In genomic region chr12:5572831-5573230, GRCm38 (mm10) we compare ENCODE assay signal across 13 mouse cellular contexts.
DNase-seq lines count a peak whose midpoint lies in the region; ATAC-seq and TF ChIP-seq lines count a peak whose summit lies in the region.
"Had no signal": no experiment of that assay in that cellular context is flagged by ENCODE, and none has a peak within 500 bp of the region (broad histone marks: within the 10 kb centered on the region; RNA-seq: fewer than 3 reads in every experiment).

No protein-coding gene starts in this region.

- TF ChIP-seq POLR2A in thymus, adult 2 months (IDR thresholded peaks at IDR 0.05; ENCODE audit: control insufficient read depth, extremely low read depth, insufficient read depth, low read length, poor library complexity): no peak

- H3K4me3 ChIP-seq in embryonic facial prominence, embryonic 14.5 days (ENCODE audit: low read depth, low read length): no peak overlapping the region
- no peak overlapping the region for H3K4me3 ChIP-seq in embryonic facial prominence, embryonic 10.5 days
- no peak overlapping the region for H3K4me3 ChIP-seq in thymus, adult 2 months (ENCODE audit: control insufficient read depth, insufficient read depth, low read length)
- H3K4me3 ChIP-seq: heart, embryonic 13.5 days; midbrain, embryonic 12.5 days had no signal

- H3K9ac ChIP-seq in embryonic facial prominence, embryonic 14.5 days (ENCODE audit: low read depth, low read length): no peak overlapping the region
- H3K9ac ChIP-seq: heart, embryonic 13.5 days; liver, embryonic 14.5 days; midbrain, embryonic 12.5 days had no signal

- no peak overlapping the region for H3K27ac ChIP-seq in embryonic facial prominence, embryonic 14.5 days (replicated peaks; ENCODE audit: low read depth, low read length)
- H3K27ac ChIP-seq in embryonic facial prominence, embryonic 10.5 days (replicated peaks): no peak overlapping the region
- H3K27ac ChIP-seq in thymus, adult 2 months (ENCODE audit: control insufficient read depth, insufficient read depth, low read length): no peak overlapping the region
- H3K27ac ChIP-seq: heart, embryonic 13.5 days; liver, embryonic 14.5 days; midbrain, embryonic 12.5 days had no signal

- ATAC-seq in embryonic facial prominence, embryonic 14.5 days (ENCODE audit: low read depth): 0 out of 2 replicates have a peak, but pooled peaks have one; percentile 30
- ATAC-seq: inflammation-experienced regulatory T-cells, adult 6 months had no signal

- intact Hi-C loops in left cerebral cortex, postnatal 36 days (cut with DNase I): no loop called here

- DNase-seq in embryonic facial prominence, embryonic 14.5 days (ENCODE audit: low spot score): peak; percentile 12
- no peak for DNase-seq in embryonic facial prominence, embryonic 10.5 days (ENCODE audit: low spot score)
- DNase-seq in ZHBTc4 (ENCODE audit: low read depth, low spot score): peak; percentile 20
- DNase-seq in layer of hippocampus, adult 18-20 months (ENCODE audit: low spot score in 2 of 2): peak; percentile 30 to 51
- DNase-seq in left cerebral cortex, postnatal 36 days (ENCODE audit: low spot score in 2 of 2): peak; percentile 25 to 26
- DNase-seq in thymus, adult 2 months: no peak
- no peak for DNase-seq in thymus, postnatal 4 days
- no peak for DNase-seq in cerebellum, adult 8-10 months
- DNase-seq: cerebellum, adult 9-10 months had no signal

- TF ChIP-seq CTCF in thymus, adult 2 months (IDR thresholded peaks at IDR 0.05; ENCODE audit: borderline replicate concordance, control insufficient read depth, extremely low read depth, insufficient read depth, low read length, poor library complexity): no peak

- no peaks in the 10 kb centered on the region for H3K9me3 ChIP-seq in embryonic facial prominence, embryonic 14.5 days (ENCODE audit: control insufficient read depth, low read length)
- no peaks in the 10 kb centered on the region for H3K9me3 ChIP-seq in embryonic facial prominence, embryonic 10.5 days
- H3K9me3 ChIP-seq: heart, embryonic 13.5 days; midbrain, embryonic 12.5 days had no signal

- no peaks in the 10 kb centered on the region for H3K27me3 ChIP-seq in embryonic facial prominence, embryonic 14.5 days (replicated peaks; ENCODE audit: control insufficient read depth, insufficient read depth, low read length)
- no peaks in the 10 kb centered on the region for H3K27me3 ChIP-seq in embryonic facial prominence, embryonic 10.5 days (replicated peaks; ENCODE audit: low read depth, poor library complexity, severe bottlenecking)
- no peaks in the 10 kb centered on the region for H3K27me3 ChIP-seq in thymus, adult 2 months (ENCODE audit: control insufficient read depth, insufficient read depth, low read length)
- H3K27me3 ChIP-seq: heart, embryonic 13.5 days; midbrain, embryonic 12.5 days had no signal

- WGBS in embryonic facial prominence, embryonic 14.5 days: 68% methylated on average over 6 of the region's 6 CpGs
- 78% methylated on average over 6 of the region's 6 CpGs for WGBS in embryonic facial prominence, embryonic 10.5 days
- 48% methylated on average over 6 of the region's 6 CpGs for WGBS in thymus, adult 2 months

- H3K36me3 ChIP-seq in embryonic facial prominence, embryonic 14.5 days (ENCODE audit: control insufficient read depth, insufficient read depth, low read length): no peaks in the 10 kb centered on the region
- no peaks in the 10 kb centered on the region for H3K36me3 ChIP-seq in embryonic facial prominence, embryonic 10.5 days (replicated peaks)
- no peaks in the 10 kb centered on the region for H3K36me3 ChIP-seq in thymus, adult 2 months (ENCODE audit: control insufficient read depth, insufficient read depth, low read length)
- H3K36me3 ChIP-seq: heart, embryonic 13.5 days; midbrain, embryonic 12.5 days had no signal

- H3K4me1 ChIP-seq in embryonic facial prominence, embryonic 14.5 days (ENCODE audit: control insufficient read depth, insufficient read depth, low read length): no peaks in the 10 kb centered on the region
- no peaks in the 10 kb centered on the region for H3K4me1 ChIP-seq in embryonic facial prominence, embryonic 10.5 days
- H3K4me1 ChIP-seq in thymus, adult 2 months (replicated peaks; ENCODE audit: control insufficient read depth, insufficient read depth, low read length): no peaks in the 10 kb centered on the region
- H3K4me1 ChIP-seq: heart, embryonic 13.5 days; midbrain, embryonic 12.5 days had no signal

- H3K4me2 ChIP-seq in embryonic facial prominence, embryonic 14.5 days (ENCODE audit: low read depth, low read length): no peak overlapping the region
- H3K4me2 ChIP-seq: heart, embryonic 13.5 days; midbrain, embryonic 12.5 days had no signal

Comparison
In these comparisons a context has a peak if more than half of its experiments do, and no peak if none do; other contexts are left out.
1. DNase-seq: peak in embryonic facial prominence, embryonic 14.5 days (single experiment), ZHBTc4 (single experiment), layer of hippocampus, adult 18-20 months (2 of 2) and left cerebral cortex, postnatal 36 days (2 of 2); none in embryonic facial prominence, embryonic 10.5 days (single experiment), thymus, adult 2 months (single experiment), thymus, postnatal 4 days (single experiment) and cerebellum, adult 8-10 months (single experiment).